In genomic region chr2:6673418-6673817, GRCm38 (mm10) we compare ENCODE assay signal across 17 mouse cellular contexts.
"Had no signal": no experiment of that assay in that cellular context is flagged by ENCODE, and none has a peak within 500 bp of the region (broad histone marks: within the 10 kb centered on the region; RNA-seq: fewer than 3 reads in every experiment).

No protein-coding gene starts in this region.

- H3K9ac ChIP-seq: liver, embryonic 13.5 days; liver, embryonic 15.5 days; liver, postnatal 0 days; lung, embryonic 15.5 days; midbrain, embryonic 13.5 days; midbrain, embryonic 15.5 days; neural tube, embryonic 12.5 days; stomach, embryonic 15.5 days had no signal

- H3K4me1 ChIP-seq: liver, embryonic 13.5 days; liver, embryonic 15.5 days; lung, embryonic 15.5 days; midbrain, embryonic 15.5 days; neural tube, embryonic 12.5 days; stomach, embryonic 15.5 days had no signal

- H3K27ac ChIP-seq: liver, embryonic 13.5 days; liver, embryonic 15.5 days; lung, embryonic 15.5 days; macrophage; midbrain, embryonic 13.5 days; midbrain, embryonic 15.5 days; neural tube, embryonic 12.5 days; stomach, embryonic 15.5 days; stomach, postnatal 0 days had no signal

- H3K4me3 ChIP-seq: liver, embryonic 13.5 days; liver, embryonic 15.5 days; lung, embryonic 15.5 days; midbrain, embryonic 13.5 days; midbrain, embryonic 15.5 days; neural tube, embryonic 12.5 days; stomach, embryonic 15.5 days had no signal

- ATAC-seq: liver, postnatal 0 days; lung, postnatal 0 days; midbrain, embryonic 13.5 days; midbrain, embryonic 15.5 days had no signal

- H3K4me2 ChIP-seq: liver, embryonic 13.5 days; liver, embryonic 15.5 days; lung, embryonic 15.5 days; midbrain, embryonic 13.5 days; midbrain, embryonic 15.5 days; neural tube, embryonic 12.5 days; stomach, embryonic 15.5 days had no signal

- H3K27me3 ChIP-seq: liver, embryonic 13.5 days; liver, embryonic 15.5 days; lung, embryonic 15.5 days; midbrain, embryonic 13.5 days; midbrain, embryonic 15.5 days; neural tube, embryonic 12.5 days; stomach, embryonic 15.5 days had no signal

- H3K9me3 ChIP-seq: liver, embryonic 13.5 days; liver, embryonic 15.5 days; lung, embryonic 15.5 days; midbrain, embryonic 13.5 days; midbrain, embryonic 15.5 days; neural tube, embryonic 12.5 days; stomach, embryonic 15.5 days had no signal

- H3K36me3 ChIP-seq: liver, embryonic 13.5 days; liver, embryonic 15.5 days; lung, embryonic 15.5 days; midbrain, embryonic 13.5 days; midbrain, embryonic 15.5 days; neural tube, embryonic 12.5 days; stomach, embryonic 15.5 days had no signal

- DNase-seq: liver, embryonic 13.5 days; liver, postnatal 0 days; lung, adult 2 months; lung, postnatal 14 days; lung, postnatal 36 days; right cerebral cortex, postnatal 14 days; thymus, postnatal 25 days; thymus, postnatal 4 days had no signal
